Mouse (Mus musculus) layer of hippocampus, postnatal 14 days (tissue): ENCODE measurements at regions not wholly inside any gene's neighbourhood (a gene's known extent, or its start where the extent isn't known, plus 50 kb on each side); places are given as distances from the start of the nearest gene placed in this dataset.

Experiments used
- DNase-seq, 2 experiments: peaks; one replicate each; pipeline ENCODE4 v3.0.0; 2021 to 2022; ENCODE audit warnings: low spot score in 2 of 2, mixed read lengths in 1 of 2

- no peak for DNase-seq
Observed at GRCm38 (mm10) chr10:38288689-38289283, 532.8 kb downstream of the Rfpl4b start.

GRCm38 (mm10) chr10:38269136-38269535 lies 552.4 kb downstream of the Rfpl4b start:
- DNase-seq: no peak

GRCm38 (mm10) chr10:38265564-38265963 lies 556.0 kb downstream of the Rfpl4b start:
- no peak for DNase-seq

GRCm38 (mm10) chr10:38246821-38247220 lies 574.8 kb downstream of the Rfpl4b start:
- DNase-seq: no peak
